7 mouse cellular contexts compared by ENCODE assay signal in the genomic region with DNA sequence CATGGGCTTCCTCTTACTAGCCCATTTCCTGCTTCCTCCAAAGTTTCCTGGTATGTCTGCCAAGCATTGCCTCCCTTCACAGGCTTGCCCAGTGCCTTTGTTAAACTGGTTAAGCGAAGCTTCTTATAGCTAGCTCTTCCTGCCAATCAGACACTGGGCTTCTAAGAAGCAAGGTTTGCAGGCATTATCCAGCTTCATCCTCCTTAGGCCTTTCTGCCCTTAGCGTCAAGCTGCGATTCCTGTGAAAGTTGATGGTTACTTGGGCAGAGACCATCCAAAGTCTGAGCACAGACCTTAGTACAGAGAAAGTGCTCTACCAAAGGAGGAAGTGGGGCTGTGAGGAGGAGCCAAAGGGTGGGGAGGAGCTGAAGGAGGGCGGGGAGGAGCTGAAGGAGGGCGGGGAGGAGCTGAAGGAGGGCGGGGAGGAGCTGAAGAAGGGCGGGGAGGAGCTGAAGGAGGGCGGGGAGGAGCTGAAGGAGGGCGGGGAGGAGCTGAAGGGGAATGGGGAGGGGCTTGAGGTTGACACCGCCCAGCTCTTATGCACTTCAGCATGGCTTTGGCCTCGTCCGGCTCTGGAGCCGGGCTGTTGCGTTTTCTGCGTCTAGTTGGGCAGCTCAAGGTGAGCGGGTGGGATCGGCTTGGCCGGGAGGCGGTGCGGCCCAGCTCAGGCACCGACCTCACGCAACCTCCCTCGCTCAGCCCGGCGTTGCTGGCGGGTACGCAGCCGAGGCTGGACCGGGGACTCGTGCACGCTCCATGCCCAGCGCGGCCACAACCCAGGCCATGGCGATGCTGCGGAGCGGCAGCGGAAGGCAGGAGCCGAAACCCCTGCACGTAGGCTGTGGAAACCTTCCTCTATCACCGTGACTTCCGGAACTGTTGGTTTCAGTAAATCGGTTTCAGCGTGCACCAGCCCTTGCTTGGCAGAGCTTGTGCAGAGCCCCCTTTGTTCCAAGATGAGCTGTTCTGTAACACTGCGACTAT. TPM values are rescaled to one million over a fixed set of nuclear protein-coding genes. Genes with fewer than 3 reads are reported as not detected.
A peak's percentile ranks its signal among the peaks of the same experiment; 100 is the strongest.
DNase-seq lines count a peak whose midpoint lies in the region; ATAC-seq lines count a peak whose summit lies in the region.

A gene (plus strand): TSS at position 519 of the 984 bp plus-strand sequence.

- peak; percentile 79 for ATAC-seq in inflammation-experienced regulatory T-cells, adult 6 months

- H3K4me1 ChIP-seq in midbrain, embryonic 10.5 days, result peaks cover 13% of the 10 kb centered on the region

- H3K9me3 ChIP-seq in midbrain, embryonic 10.5 days (replicated peaks), result no peaks in the 10 kb centered on the region

- peak within 1 kb of the TSS; percentile 95 for H3K27ac ChIP-seq in midbrain, embryonic 10.5 days (replicated peaks)

- peak; percentile 84 to 94 for DNase-seq in adrenal gland, adult (ENCODE audit: inconsistent age in 2 of 2, low spot score in 1 of 2)
- peak; percentile 88 for DNase-seq in embryo, embryonic 10 days (ENCODE audit: low spot score)
- peak; percentile 79 for DNase-seq in gastrocnemius, postnatal 14 days
- peak; percentile 69 for DNase-seq in left cerebral cortex, postnatal 25 days (ENCODE audit: low spot score in 2 of 2)
- DNase-seq in midbrain, embryonic 10.5 days (ENCODE audit: low spot score), result peak; percentile 89
- peak; percentile 56 for DNase-seq in right cerebral cortex, postnatal 4 days

- WGBS in midbrain, embryonic 10.5 days, result 3% methylated on average over 43 of the region's 44 CpGs

- peaks cover 20% of the 10 kb centered on the region for H3K36me3 ChIP-seq in midbrain, embryonic 10.5 days

- intact Hi-C loops in gastrocnemius, postnatal 14 days (cut with DNase I; ENCODE audit: low total_unique reads), result no loop called here
- intact Hi-C loops in left cerebral cortex, postnatal 25 days (cut with DNase I), result loop anchor here (1.0 to 5.0 kb wide), 2 partner anchors 132 to 294 kb away; a partner anchor contains a TSS

- peak within 1 kb of the TSS; percentile 72 for H3K4me3 ChIP-seq in midbrain, embryonic 10.5 days

- no peaks in the 10 kb centered on the region for H3K27me3 ChIP-seq in midbrain, embryonic 10.5 days (ENCODE audit: low read depth, poor library complexity, severe bottlenecking)

RNA-seq across cellular contexts. Expression of the gene that starts here (rescaled TPM):
- 10 to 100 TPM; 15.2 to 18.0 TPM for total RNA-seq in gastrocnemius, postnatal 14 days (2021)
- polyA plus RNA-seq in inflammation-experienced regulatory T-cells, adult 6 months (2017; shearing (Covaris generic)), result 10 to 100 TPM; 80.5 to 93.6 (median 80.6) TPM
- total RNA-seq in left cerebral cortex, postnatal 25 days (2021), result 10 to 100 TPM; 21.0 to 22.4 TPM
- polyA plus RNA-seq in midbrain, embryonic 10.5 days (2016; fragmentation: Nextera tagmentation; extraction: Ambion mirVana), result 78.0 and 86.1 TPM in 2 replicates

Comparison
In these comparisons a context has a peak if more than half of its experiments do, and no peak if none do; other contexts are left out.
1. Peak in every context shown above with its lines: DNase-seq, ATAC-seq, H3K4me3 ChIP-seq and H3K27ac ChIP-seq.